Mouse (Mus musculus) liver, embryonic 14.5 days (tissue): ENCODE measurements at regions not wholly inside any gene's neighbourhood (a gene's known extent, or its start where the extent isn't known, plus 50 kb on each side); places are given as distances from the start of the nearest gene placed in this dataset.

Experiments
- CTCF ChIP-seq: IDR thresholded peaks from 2 replicates; pipeline ENCODE4 v1.5.1; 2016; ENCODE audit warnings: antibody characterized with exemption, low read depth, control low read depth
- EP300 ChIP-seq: IDR thresholded peaks from 2 replicates; pipeline ENCODE4 v1.6.1; 2016; ENCODE audit warnings: antibody characterized with exemption, low read depth

- TF ChIP-seq CTCF = no peak
- no peak for TF ChIP-seq EP300
Observed at GRCm38 (mm10) chr9:113457169-113457850, 250.7 kb downstream of the Pdcd6ip start.
